In genomic region chr17:87565631-87566030, GRCm38 (mm10) we compare ENCODE assay signal across 18 mouse cellular contexts.
"Had no signal": no experiment of that assay in that cellular context is flagged by ENCODE, and none has a peak within 500 bp of the region (broad histone marks: within the 10 kb centered on the region; RNA-seq: fewer than 3 reads in every experiment).

No protein-coding gene starts in this region.

- H3K27me3 ChIP-seq: liver, embryonic 15.5 days; lung, embryonic 15.5 days; neural tube, embryonic 13.5 days; neural tube, embryonic 15.5 days had no signal

- H3K9ac ChIP-seq: liver, embryonic 15.5 days; liver, postnatal 0 days; lung, embryonic 15.5 days; midbrain, embryonic 12.5 days; neural tube, embryonic 13.5 days; neural tube, embryonic 15.5 days had no signal

- ATAC-seq: liver, postnatal 0 days; lung, postnatal 0 days; midbrain, embryonic 16.5 days had no signal

- H3K9me3 ChIP-seq: liver, embryonic 15.5 days; lung, embryonic 15.5 days; midbrain, embryonic 10.5 days; midbrain, embryonic 12.5 days; neural tube, embryonic 13.5 days; neural tube, embryonic 15.5 days had no signal

- H3K4me3 ChIP-seq: liver, embryonic 15.5 days; lung, embryonic 15.5 days; midbrain, embryonic 10.5 days; midbrain, embryonic 12.5 days; myocyte; neural tube, embryonic 13.5 days; neural tube, embryonic 15.5 days had no signal

- H3K4me2 ChIP-seq: liver, embryonic 15.5 days; lung, embryonic 15.5 days; midbrain, embryonic 12.5 days; neural tube, embryonic 13.5 days; neural tube, embryonic 15.5 days had no signal

- H3K27ac ChIP-seq: liver, embryonic 15.5 days; lung, embryonic 15.5 days; midbrain, embryonic 10.5 days; midbrain, embryonic 12.5 days; neural tube, embryonic 13.5 days; neural tube, embryonic 15.5 days had no signal

- H3K36me3 ChIP-seq: liver, embryonic 15.5 days; lung, embryonic 15.5 days; midbrain, embryonic 10.5 days; midbrain, embryonic 12.5 days; neural tube, embryonic 13.5 days; neural tube, embryonic 15.5 days had no signal

- DNase-seq: liver, postnatal 0 days; lung, adult 2 months; lung, postnatal 14 days; lung, postnatal 36 days; midbrain, embryonic 14.5 days; right cerebral cortex, postnatal 25 days; right cerebral cortex, postnatal 4 days; thymus, adult 18-20 months; thymus, postnatal 36 days had no signal
